7 mouse cellular contexts compared by ENCODE assay signal in the genomic region with DNA sequence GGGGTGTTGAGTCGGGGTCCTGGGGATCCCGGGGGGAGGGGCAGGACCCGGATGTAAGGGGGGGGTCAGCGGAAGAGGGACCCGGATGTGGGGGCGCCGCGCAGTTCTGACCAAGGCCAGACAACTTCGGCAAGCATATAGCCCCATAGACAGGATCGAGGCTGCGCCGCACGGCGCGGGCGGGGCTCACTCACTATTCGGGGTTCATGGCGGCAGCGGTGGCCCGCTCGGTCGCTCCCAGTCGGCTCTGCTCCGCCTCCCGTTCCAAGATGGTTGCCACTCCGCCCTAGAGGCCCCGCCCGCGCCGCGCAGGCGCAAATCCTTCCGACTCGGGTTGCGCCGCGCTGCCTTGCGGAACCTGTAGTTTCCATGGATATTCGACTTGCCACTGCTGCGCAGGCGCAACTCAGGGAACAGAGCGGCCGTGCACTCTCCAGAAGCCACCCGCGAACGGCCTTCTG. TPM values are rescaled to one million over a fixed set of nuclear protein-coding genes. Genes with fewer than 3 reads are reported as not detected.
A peak's percentile ranks its signal among the peaks of the same experiment; 100 is the strongest.
DNase-seq lines count a peak whose midpoint lies in the region; ATAC-seq and TF ChIP-seq lines count a peak whose summit lies in the region.

Rab1b (minus strand) TSS at position 342 of the 461 bp plus-strand sequence.

- no peak for TF ChIP-seq CTCF in intestine, postnatal 0 days (IDR thresholded peaks at IDR 0.05; ENCODE audit: low read depth)
- no peak for TF ChIP-seq CTCF in small intestine, adult 2 months (IDR thresholded peaks at IDR 0.05; ENCODE audit: extremely low read depth, insufficient read length, insufficient replicate concordance, low read depth, low read length)

- peak; percentile 70; the same call in 1 of the 2 replicates for TF ChIP-seq POLR2A in small intestine, adult 2 months (IDR thresholded peaks at IDR 0.05; ENCODE audit: low read depth, low read length)

- DNase-seq in adrenal gland, postnatal 10 days = peak; percentile 98
- peak; percentile 99 for DNase-seq in embryonic facial prominence, embryonic 10.5 days (ENCODE audit: low spot score)
- DNase-seq in gonadal fat pad, adult 2 months (ENCODE audit: low read depth) = peak; percentile 75
- DNase-seq in left cerebral cortex, postnatal 4 days = peak; percentile 99

- no peaks in the 10 kb centered on the region for H3K27me3 ChIP-seq in embryonic facial prominence, embryonic 10.5 days (replicated peaks; ENCODE audit: low read depth, poor library complexity, severe bottlenecking)
- H3K27me3 ChIP-seq in intestine, postnatal 0 days (replicated peaks; ENCODE audit: control insufficient read depth, insufficient read depth, low read length) = no peaks in the 10 kb centered on the region
- no peaks in the 10 kb centered on the region for H3K27me3 ChIP-seq in midbrain, embryonic 12.5 days
- H3K27me3 ChIP-seq in small intestine, adult 2 months (ENCODE audit: control insufficient read depth, insufficient read depth, low read length) = no peaks in the 10 kb centered on the region

- peak within 1 kb of the TSS; percentile 84 for H3K4me2 ChIP-seq in intestine, postnatal 0 days (replicated peaks; ENCODE audit: low read depth)
- peak within 1 kb of the TSS; percentile 82 for H3K4me2 ChIP-seq in midbrain, embryonic 12.5 days (replicated peaks)

- under 1% methylated on average over 46 of the region's 46 CpGs for WGBS in embryonic facial prominence, embryonic 10.5 days
- WGBS in intestine, postnatal 0 days = 0% methylated on average over 40 of the region's 46 CpGs
- 0% methylated on average over 46 of the region's 46 CpGs for WGBS in midbrain, embryonic 12.5 days
- under 1% methylated on average over 46 of the region's 46 CpGs for WGBS in small intestine, adult 2 months

- H3K4me1 ChIP-seq in embryonic facial prominence, embryonic 10.5 days = peaks cover 36% of the 10 kb centered on the region
- 0 out of 2 replicates have a peak, but pooled peaks cover 4% of the 10 kb centered on the region for H3K4me1 ChIP-seq in intestine, postnatal 0 days (replicated peaks; ENCODE audit: control insufficient read depth, insufficient read depth, low read length)
- peaks cover 18% of the 10 kb centered on the region for H3K4me1 ChIP-seq in midbrain, embryonic 12.5 days
- no peaks in the 10 kb centered on the region for H3K4me1 ChIP-seq in small intestine, adult 2 months (ENCODE audit: control insufficient read depth, insufficient read depth, insufficient read length, low read length)

- ATAC-seq in intestine, postnatal 0 days = peak; percentile 90
- ATAC-seq in midbrain, embryonic 12.5 days (ENCODE audit: low FRiP score, low read depth) = peak; percentile 92

- intact Hi-C loops in left cerebral cortex, postnatal 4 days (cut with DNase I) = no loop called here

- H3K9me3 ChIP-seq in embryonic facial prominence, embryonic 10.5 days = no peaks in the 10 kb centered on the region
- no peaks in the 10 kb centered on the region for H3K9me3 ChIP-seq in intestine, postnatal 0 days (ENCODE audit: control insufficient read depth)
- H3K9me3 ChIP-seq in midbrain, embryonic 12.5 days = no peaks in the 10 kb centered on the region

- H3K27ac ChIP-seq in embryonic facial prominence, embryonic 10.5 days (replicated peaks) = peak within 1 kb of the TSS; percentile 97
- peak within 1 kb of the TSS; percentile 87 for H3K27ac ChIP-seq in intestine, postnatal 0 days (ENCODE audit: low read depth, low read length)
- H3K27ac ChIP-seq in midbrain, embryonic 12.5 days (replicated peaks) = peak within 1 kb of the TSS; percentile 93
- H3K27ac ChIP-seq in small intestine, adult 2 months (ENCODE audit: insufficient read depth, low read depth, low read length) = peak within 1 kb of the TSS; percentile 88

- H3K4me3 ChIP-seq in embryonic facial prominence, embryonic 10.5 days = peak within 1 kb of the TSS; percentile 77
- H3K4me3 ChIP-seq in intestine, postnatal 0 days (ENCODE audit: low read depth, low read length) = peak within 1 kb of the TSS; percentile 71
- H3K4me3 ChIP-seq in midbrain, embryonic 12.5 days = peak within 1 kb of the TSS; percentile 54
- peak within 1 kb of the TSS; percentile 85 for H3K4me3 ChIP-seq in small intestine, adult 2 months (ENCODE audit: low read depth, low read length)

- peak within 1 kb of the TSS; percentile 72 for H3K9ac ChIP-seq in intestine, postnatal 0 days (ENCODE audit: low read depth, low read length)
- H3K9ac ChIP-seq in midbrain, embryonic 12.5 days (replicated peaks) = peak within 1 kb of the TSS; percentile 78

- H3K36me3 ChIP-seq in embryonic facial prominence, embryonic 10.5 days (replicated peaks) = peaks cover 78% of the 10 kb centered on the region
- H3K36me3 ChIP-seq in intestine, postnatal 0 days (ENCODE audit: control insufficient read depth, insufficient read depth) = peaks cover 63% of the 10 kb centered on the region
- H3K36me3 ChIP-seq in midbrain, embryonic 12.5 days = peaks cover 70% of the 10 kb centered on the region
- H3K36me3 ChIP-seq in small intestine, adult 2 months (ENCODE audit: control insufficient read depth, insufficient read depth, low read length) = peaks cover 31% of the 10 kb centered on the region

RNA-seq across cellular contexts. Expression of gene Rab1b, which starts in this region (rescaled TPM):
- 100 to 1,000 TPM; 179 to 197 TPM for total RNA-seq in adrenal gland, postnatal 10 days (2021)
- 266 and 270 TPM in 2 replicates for polyA plus RNA-seq in embryonic facial prominence, embryonic 10.5 days (2016; fragmentation: Nextera tagmentation; extraction: Ambion mirVana)
- 240 and 272 TPM in 2 replicates for polyA plus RNA-seq in gonadal fat pad, adult 2 months (2012; rRNA removed)
- polyA plus RNA-seq in intestine, postnatal 0 days (2015; fragmentation: Nextera tagmentation; extraction: Ambion mirVana) = 185 TPM in 2 replicates
- total RNA-seq in left cerebral cortex, postnatal 4 days (2021) = 100 to 1,000 TPM; 137 to 148 TPM
- polyA plus RNA-seq in midbrain, embryonic 12.5 days (2016; fragmentation: Nextera tagmentation; extraction: Ambion mirVana) = 232 and 247 TPM in 2 replicates
- polyA plus RNA-seq in small intestine, adult 2 months (2012; rRNA removed) = 139 and 243 TPM in 2 replicates

Comparison
In these comparisons a context has a peak if more than half of its experiments do, and no peak if none do; other contexts are left out.
1. Peak in every context shown above with its lines: DNase-seq, ATAC-seq, H3K4me3 ChIP-seq and H3K27ac ChIP-seq.